Mouse (Mus musculus): ENCODE measurements around the gene Fam219a.

DNA sequence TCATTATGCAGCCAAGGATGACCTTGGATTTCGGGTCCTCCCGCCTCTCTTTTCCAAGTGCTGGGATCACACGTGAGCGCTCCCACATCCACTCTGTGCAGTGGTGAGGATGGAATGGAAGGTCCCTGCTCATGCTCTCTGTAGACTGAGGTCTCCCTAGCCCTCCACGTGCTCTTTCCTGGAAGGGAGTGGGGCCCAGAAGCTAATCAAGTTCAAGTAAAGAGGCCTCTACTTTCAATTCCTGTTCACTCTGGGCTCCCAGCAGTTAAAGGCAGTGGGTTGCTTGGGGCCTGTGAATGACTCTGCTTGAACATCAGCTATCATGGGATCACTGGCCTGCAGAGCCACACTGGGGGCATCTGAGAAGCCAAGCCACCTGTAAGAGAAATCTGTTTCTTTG is 6.0 kb downstream of the Fam219a start:
- TF ChIP-seq CTCF (IDR thresholded peaks at IDR 0.05; ENCODE audit: borderline replicate concordance, insufficient read depth, low read depth, low read length) (no peak), POLR2A (IDR thresholded peaks at IDR 0.05; ENCODE audit: borderline replicate concordance, insufficient read depth, low read length) (no peak)

All from cerebellum, adult 2 months (tissue).